In the genomic region with DNA sequence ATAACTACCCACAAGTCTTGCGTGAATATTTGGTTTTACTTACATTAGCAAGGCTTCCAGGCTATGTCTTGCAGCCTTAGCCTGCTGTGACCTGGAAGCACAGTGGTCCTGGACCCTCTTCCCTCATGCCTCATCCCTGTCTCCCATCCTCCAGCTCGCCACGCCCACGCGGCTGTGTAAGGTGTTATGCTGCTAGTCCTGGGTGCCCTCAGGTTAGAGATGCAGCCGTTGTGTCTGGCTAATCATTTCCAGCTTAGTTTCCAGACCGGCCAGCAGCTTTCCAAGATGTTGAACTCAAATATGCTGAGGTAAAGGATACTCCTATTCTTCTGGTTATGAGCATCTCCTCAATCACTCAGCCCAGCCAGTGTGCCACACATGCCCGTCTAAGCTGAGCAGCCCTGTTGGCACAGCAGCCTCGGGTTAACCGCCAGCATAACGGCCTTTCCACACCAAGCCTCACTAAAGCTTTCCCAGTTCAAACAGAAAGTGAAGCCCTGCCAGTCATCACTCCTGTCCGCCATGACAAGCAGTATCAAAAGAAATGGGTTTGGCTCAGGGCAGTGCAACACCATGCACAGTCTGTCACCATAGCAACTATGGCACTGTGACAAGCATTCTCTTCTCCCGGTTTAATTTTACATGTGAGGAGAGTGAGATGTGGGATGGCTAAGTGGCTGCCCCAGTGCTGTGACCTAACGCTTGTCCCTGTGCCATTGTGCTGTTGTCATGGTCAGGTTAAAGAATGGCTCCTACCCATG, we compare ENCODE assay signal across 8 mouse cellular contexts.
DNase-seq lines count a peak whose midpoint lies in the region; ATAC-seq and TF ChIP-seq lines count a peak whose summit lies in the region.
"Had no signal": no experiment of that assay in that cellular context is flagged by ENCODE, and none has a peak within 500 bp of the region (broad histone marks: within the 10 kb centered on the region; RNA-seq: fewer than 3 reads in every experiment).

No protein-coding gene starts in this region.

- H3K9me3 ChIP-seq in hindbrain, embryonic 15.5 days: no peaks in the 10 kb centered on the region
- no peaks in the 10 kb centered on the region for H3K9me3 ChIP-seq in midbrain, embryonic 11.5 days (ENCODE audit: control insufficient read depth, low read length)
- H3K9me3 ChIP-seq: heart, embryonic 13.5 days had no signal

- DNase-seq in NIH3T3 (ENCODE audit: low read depth): peak; percentile 45
- DNase-seq in brain, embryonic 14.5 days (ENCODE audit: low read depth): peak; percentile 98
- DNase-seq in midbrain, embryonic 11.5 days (ENCODE audit: low spot score, missing footprints): peak; percentile 87
- DNase-seq in ovary, postnatal 14 days (ENCODE audit: low spot score): no peak
- no peak for DNase-seq in cerebellum, adult 18-20 months
- no peak for DNase-seq in liver

- peak overlapping the region; percentile 79 for H3K27ac ChIP-seq in hindbrain, embryonic 15.5 days (replicated peaks)
- no peak overlapping the region; the same call in 1 of the 2 replicates for H3K27ac ChIP-seq in midbrain, embryonic 11.5 days (ENCODE audit: low read depth, low read length)
- H3K27ac ChIP-seq: heart, embryonic 13.5 days had no signal

- WGBS in hindbrain, embryonic 15.5 days: 36% methylated on average over 14 of the region's 14 CpGs
- 64% methylated on average over 14 of the region's 14 CpGs for WGBS in midbrain, embryonic 11.5 days

- H3K4me3 ChIP-seq in hindbrain, embryonic 15.5 days: no peak overlapping the region
- no peak overlapping the region for H3K4me3 ChIP-seq in midbrain, embryonic 11.5 days (ENCODE audit: low read depth, low read length)
- H3K4me3 ChIP-seq: heart, embryonic 13.5 days had no signal

- peak overlapping the region; percentile 20 for H3K4me2 ChIP-seq in hindbrain, embryonic 15.5 days
- no peak overlapping the region; the same call in 1 of the 2 replicates for H3K4me2 ChIP-seq in midbrain, embryonic 11.5 days
- H3K4me2 ChIP-seq: heart, embryonic 13.5 days had no signal

- no peak overlapping the region for H3K9ac ChIP-seq in hindbrain, embryonic 15.5 days
- H3K9ac ChIP-seq in midbrain, embryonic 11.5 days (ENCODE audit: low read length): no peak overlapping the region
- H3K9ac ChIP-seq: heart, embryonic 13.5 days had no signal

- ATAC-seq in hindbrain, embryonic 15.5 days (ENCODE audit: low FRiP score, low read depth): peak; percentile 93
- peak; percentile 95 for ATAC-seq in midbrain, embryonic 11.5 days (ENCODE audit: low FRiP score)

- no peaks in the 10 kb centered on the region; the same call in 1 of the 2 replicates for H3K27me3 ChIP-seq in hindbrain, embryonic 15.5 days
- no peaks in the 10 kb centered on the region for H3K27me3 ChIP-seq in midbrain, embryonic 11.5 days (ENCODE audit: control insufficient read depth, insufficient read depth, low read length)

- H3K36me3 ChIP-seq in hindbrain, embryonic 15.5 days: no peaks in the 10 kb centered on the region
- H3K36me3 ChIP-seq in midbrain, embryonic 11.5 days (ENCODE audit: control insufficient read depth, insufficient read depth, low read length): no peaks in the 10 kb centered on the region
- H3K36me3 ChIP-seq: heart, embryonic 13.5 days had no signal

- no peak for TF ChIP-seq CTCF in brain, embryonic 14.5 days (IDR thresholded peaks at IDR 0.05; ENCODE audit: borderline replicate concordance, extremely low read depth, insufficient read depth, insufficient read length)

- H3K4me1 ChIP-seq in hindbrain, embryonic 15.5 days (replicated peaks): peaks cover 48% of the 10 kb centered on the region
- peaks cover 12% of the 10 kb centered on the region for H3K4me1 ChIP-seq in midbrain, embryonic 11.5 days (ENCODE audit: control insufficient read depth, insufficient read depth, low read length)

- no peak for TF ChIP-seq POLR2A in brain, embryonic 14.5 days (IDR thresholded peaks at IDR 0.05; ENCODE audit: borderline replicate concordance, extremely low read depth, insufficient read depth, insufficient read length, poor library complexity, severe bottlenecking)

Comparison
In these comparisons a context has a peak if more than half of its experiments do, and no peak if none do; other contexts are left out.
1. DNase-seq: peak in NIH3T3 (single experiment), brain, embryonic 14.5 days (single experiment) and midbrain, embryonic 11.5 days (single experiment); none in ovary, postnatal 14 days (single experiment), cerebellum, adult 18-20 months (0 of 2) and liver (single experiment).